Mouse (Mus musculus) monocyte, adult 59 days (primary cell): ENCODE measurements around the gene Pigm. TPM values are rescaled to one million over a fixed set of nuclear protein-coding genes. Genes with fewer than 3 reads are reported as not detected.

Experiments
- total RNA-seq, 2 experiments: library from RNA; stranded (reverse); gene quantifications; one replicate each; pipeline ENCODE4 v1.2.4; 2023

Pigm gene
- 10 to 100 TPM; 17.6 to 18.1 TPM for total RNA-seq

DNA sequence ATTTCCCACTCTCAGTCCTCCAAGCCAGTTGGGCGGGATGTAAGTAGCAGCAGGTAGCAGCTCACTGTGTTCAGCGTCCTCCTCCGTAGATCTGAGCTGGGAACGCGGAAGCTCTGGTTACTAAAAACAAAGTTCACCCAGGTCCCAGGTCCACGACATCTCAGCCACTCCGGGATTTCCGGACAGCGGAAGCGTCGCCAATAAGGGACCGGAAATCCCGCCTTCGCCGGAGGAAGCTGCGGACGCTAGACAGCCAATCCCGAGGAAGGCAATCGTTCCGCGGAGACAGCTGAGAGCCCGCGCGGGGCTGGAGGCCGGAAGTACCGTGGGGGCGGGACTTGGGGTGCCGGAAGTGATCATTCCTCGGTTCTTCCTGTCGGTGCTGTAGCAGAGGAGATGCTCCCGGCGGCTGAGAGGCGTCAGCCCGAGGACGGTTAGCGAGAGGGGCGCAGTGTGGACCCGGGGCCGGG, at the start of gene Pigm:
Gene Pigm (plus strand): TSS at position 349 of the 470 bp plus-strand sequence.

DNA sequence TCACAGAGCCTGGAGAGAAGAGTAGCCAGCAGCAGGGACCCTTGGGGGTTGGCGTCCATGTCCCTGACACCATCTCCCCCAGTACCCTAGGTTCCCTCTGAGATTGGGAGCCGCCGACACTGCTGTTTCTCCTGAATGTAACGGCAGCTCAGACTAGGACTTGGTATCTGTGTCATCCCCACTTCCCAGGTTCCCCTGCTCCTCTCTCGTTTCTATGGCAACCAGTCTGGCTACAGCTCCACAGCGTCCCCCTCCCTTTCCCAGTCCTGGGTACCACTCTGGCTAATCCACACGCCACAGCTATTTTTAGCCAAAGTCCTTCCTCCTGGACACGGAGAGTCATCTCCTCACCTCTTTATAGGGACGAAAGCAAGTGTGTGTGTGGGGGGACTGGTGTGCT, 47.2 kb upstream of the Pigm start, which contains the start of gene Kcnj9:
Gene Kcnj9 (minus strand): TSS at position 188 of the 400 bp plus-strand sequence.

DNA sequence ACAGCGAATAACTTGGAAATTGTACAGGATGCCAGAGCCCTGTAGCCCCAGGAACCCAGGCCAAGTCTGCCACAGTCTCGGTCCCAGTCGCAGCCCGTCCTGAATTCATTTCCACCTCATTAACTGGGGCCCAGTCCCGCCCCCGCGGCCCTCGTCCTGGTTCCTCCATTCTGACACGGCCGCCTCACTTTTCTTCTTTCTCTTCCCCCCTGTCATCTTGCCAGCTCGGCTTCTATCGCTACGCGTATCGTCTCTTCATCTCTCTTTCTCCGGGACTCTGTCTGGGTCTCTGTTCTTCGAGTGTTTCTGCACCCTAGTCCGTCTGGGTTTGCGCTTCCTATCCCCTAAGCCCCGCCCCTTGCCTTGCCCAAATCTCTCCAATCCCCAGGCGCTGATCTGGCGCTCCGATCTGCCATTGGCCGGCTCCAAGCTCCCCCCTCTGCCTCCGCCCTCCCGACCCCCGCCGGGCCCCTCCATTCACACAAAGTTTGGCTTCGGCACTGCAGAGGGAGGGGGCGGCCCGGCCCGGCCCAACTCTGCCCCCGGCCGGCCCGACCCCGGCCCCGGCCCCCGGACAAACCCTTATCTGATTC, 35.5 kb upstream of the Pigm start, which contains the start of gene Kcnj10:
Gene Kcnj10 (plus strand): TSS at position 482 of the 593 bp plus-strand sequence.

Other genes starting within 250 kb of the Pigm start
- gene Pex19, start 249.8 kb upstream of the Pigm start, total RNA-seq, result 10 to 100 TPM; 31.0 to 34.1 TPM
- gene Dcaf8, start 228.5 kb upstream of the Pigm start, total RNA-seq, result 10 to 100 TPM; 76.2 to 78.4 TPM
- 10 to 100 TPM; 77.4 to 80.5 TPM for gene Pea15a, start 169.7 kb upstream of the Pigm start, total RNA-seq
- not detected for gene Casq1, start 156.7 kb upstream of the Pigm start, total RNA-seq
- gene Atp1a4, start 118.1 kb upstream of the Pigm start, total RNA-seq, result not detected
- gene Igsf8, start 114.9 kb upstream of the Pigm start, total RNA-seq, result 10 to 100 TPM; 83.8 to 85.9 TPM
- gene Atp1a2, start 78.5 kb upstream of the Pigm start, total RNA-seq, result not detected
- gene Kcnj9, start 47.2 kb upstream of the Pigm start, total RNA-seq, result 1 to 10 TPM; 3.8 to 5.8 TPM
- 10 to 100 TPM; 55.8 to 57.9 TPM for gene Kcnj10, start 35.3 kb upstream of the Pigm start, total RNA-seq
- gene Slamf9, start 98.8 kb downstream of the Pigm start, total RNA-seq, result 1 to 10 TPM; 5.1 to 7.0 TPM
- 1 to 10 TPM; 3.1 to 5.5 TPM for gene Igsf9, start 105.2 kb downstream of the Pigm start, total RNA-seq
- 100 to 1,000 TPM; 352 to 361 TPM for gene Tagln2, start 123.5 kb downstream of the Pigm start, total RNA-seq
- gene Cfap45, start 144.3 kb downstream of the Pigm start, total RNA-seq, result 1 to 10 TPM; 1.9 to 4.0 TPM
- gene Vsig8, start 179.4 kb downstream of the Pigm start, total RNA-seq, result not detected
- 10 to 100 TPM; 79.3 to 94.8 TPM for gene Slamf8, start 214.0 kb downstream of the Pigm start, total RNA-seq
- gene Fcrl6, start 226.0 kb downstream of the Pigm start, total RNA-seq, result not detected